ENCODE assay signal across 8 mouse cellular contexts in the genomic region with DNA sequence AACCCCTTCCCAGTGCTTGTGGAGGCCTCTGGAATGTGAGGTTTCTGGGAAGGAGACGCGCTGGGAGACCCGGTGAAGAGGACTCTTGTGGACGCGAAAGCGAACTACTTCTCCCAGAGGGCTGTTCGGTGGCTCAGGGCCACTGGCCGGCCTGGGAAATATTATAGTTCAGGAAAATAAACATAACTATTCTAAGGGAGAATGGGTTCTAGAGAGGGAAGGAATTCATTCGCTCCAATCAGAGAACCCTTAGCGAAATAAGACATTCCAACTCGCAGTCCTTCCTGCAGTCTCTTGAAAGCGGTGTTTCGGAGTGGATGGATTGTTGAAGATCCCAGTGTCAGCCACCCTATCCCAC. TPM values are rescaled to one million over a fixed set of nuclear protein-coding genes. Genes with fewer than 3 reads are reported as not detected.
DNase-seq lines count a peak whose midpoint lies in the region; ATAC-seq and TF ChIP-seq lines count a peak whose summit lies in the region.

No protein-coding gene starts in this region.

- no peak for TF ChIP-seq CTCF in G1E (IDR thresholded peaks at IDR 0.05; ENCODE audit: low read depth, low read length)

- under 1% methylated on average over 13 of the region's 13 CpGs for WGBS in heart, embryonic 11.5 days (ENCODE audit: insufficient replicate concordance)
- WGBS in hindbrain, embryonic 12.5 days, result under 1% methylated on average over 13 of the region's 13 CpGs

- H3K27me3 ChIP-seq in heart, embryonic 11.5 days (ENCODE audit: control insufficient read depth, insufficient read depth, low read length), result no peaks in the 10 kb centered on the region
- no peaks in the 10 kb centered on the region for H3K27me3 ChIP-seq in G1E (ENCODE audit: insufficient read depth, low read length)
- no peaks in the 10 kb centered on the region for H3K27me3 ChIP-seq in hindbrain, embryonic 12.5 days
- no peaks in the 10 kb centered on the region for H3K27me3 ChIP-seq in megakaryocyte, embryonic 14.5 days (replicated peaks)

- peak; percentile 24; the same call in 1 of the 2 replicates for ATAC-seq in heart, embryonic 11.5 days (replicated peaks; ENCODE audit: insufficient number of reproducible peaks, low FRiP score, low TSS enrichment)
- ATAC-seq in G1E (ENCODE audit: extremely low read depth, insufficient number of reproducible peaks, low FRiP score, poor library complexity, severe bottlenecking), result no peak
- peak; percentile 54; the same call in 1 of the 2 replicates for ATAC-seq in hindbrain, embryonic 12.5 days (ENCODE audit: low FRiP score)

- no peak for DNase-seq in heart, postnatal 25 days (ENCODE audit: low spot score)
- DNase-seq in G1E (ENCODE audit: low spot score), result no peak
- DNase-seq in natural killer cell, adult 2 months (ENCODE audit: low spot score in 2 of 2), result no peak
- no peak for DNase-seq in adrenal gland, adult 8-10 months
- DNase-seq in thymus, postnatal 4 days, result no peak

- intact Hi-C loops in heart, postnatal 25 days (cut with DNase I), result no loop called here

- peak overlapping the region; percentile 96 for H3K4me3 ChIP-seq in heart, embryonic 11.5 days (ENCODE audit: low read depth, low read length)
- peak overlapping the region; percentile 83 for H3K4me3 ChIP-seq in G1E (ENCODE audit: low read depth, low read length)
- H3K4me3 ChIP-seq in hindbrain, embryonic 12.5 days, result peak overlapping the region; percentile 57
- peak overlapping the region; percentile 93 for H3K4me3 ChIP-seq in megakaryocyte, embryonic 14.5 days (replicated peaks)

- peak overlapping the region; percentile 100 for H3K27ac ChIP-seq in heart, embryonic 11.5 days (ENCODE audit: low read depth, low read length)
- peak overlapping the region; percentile 99 for H3K27ac ChIP-seq in hindbrain, embryonic 12.5 days

- H3K9ac ChIP-seq in heart, embryonic 11.5 days (ENCODE audit: low read depth, low read length), result peak overlapping the region; percentile 99
- peak overlapping the region; percentile 92 for H3K9ac ChIP-seq in hindbrain, embryonic 12.5 days

- peaks cover 11% of the 10 kb centered on the region for H3K4me1 ChIP-seq in heart, embryonic 11.5 days (ENCODE audit: control insufficient read depth, insufficient read depth, low read length)
- H3K4me1 ChIP-seq in G1E (ENCODE audit: insufficient read depth, low read depth, low read length), result peaks cover 28% of the 10 kb centered on the region
- H3K4me1 ChIP-seq in hindbrain, embryonic 12.5 days, result peaks cover 16% of the 10 kb centered on the region
- H3K4me1 ChIP-seq in megakaryocyte, embryonic 14.5 days, result peaks cover 75% of the 10 kb centered on the region

- no peaks in the 10 kb centered on the region for H3K9me3 ChIP-seq in heart, embryonic 11.5 days (replicated peaks; ENCODE audit: control insufficient read depth, low read length)
- no peaks in the 10 kb centered on the region for H3K9me3 ChIP-seq in G1E (replicated peaks)
- no peaks in the 10 kb centered on the region for H3K9me3 ChIP-seq in hindbrain, embryonic 12.5 days (replicated peaks)
- H3K9me3 ChIP-seq in megakaryocyte, embryonic 14.5 days, result no peaks in the 10 kb centered on the region

- no peaks in the 10 kb centered on the region; the same call in 1 of the 2 replicates for H3K36me3 ChIP-seq in heart, embryonic 11.5 days (ENCODE audit: control insufficient read depth, insufficient read depth, low read length)
- H3K36me3 ChIP-seq in G1E (replicated peaks), result peaks cover 41% of the 10 kb centered on the region
- H3K36me3 ChIP-seq in hindbrain, embryonic 12.5 days, result 0 out of 2 replicates have a peak, but pooled peaks cover 6% of the 10 kb centered on the region
- H3K36me3 ChIP-seq in megakaryocyte, embryonic 14.5 days (replicated peaks; ENCODE audit: low read length), result peaks cover 40% of the 10 kb centered on the region

- peak overlapping the region; percentile 96 for H3K4me2 ChIP-seq in heart, embryonic 11.5 days
- peak overlapping the region; percentile 83 for H3K4me2 ChIP-seq in hindbrain, embryonic 12.5 days (replicated peaks)

RNA-seq across cellular contexts. Expression of a gene that starts 0.7 kb away (rescaled TPM):
- polyA plus RNA-seq in heart, embryonic 11.5 days (2014; fragmentation: Nextera tagmentation; extraction: Ambion mirVana), result 30.3 and 31.3 TPM in 2 replicates
- 10 to 100 TPM; 34.5 to 35.9 TPM for total RNA-seq in heart, postnatal 25 days (2021)
- 18.7 and 20.5 TPM in 2 replicates for total RNA-seq in G1E (2014; fragmentation: Nextera tagmentation)
- total RNA-seq in G1E (2017), result 8.9 and 10.4 TPM in 2 replicates
- 28.1 and 28.5 TPM in 2 replicates for polyA plus RNA-seq in G1E (2012)
- 23.8 and 24.7 TPM in 2 replicates for polyA plus RNA-seq in hindbrain, embryonic 12.5 days (2016; fragmentation: Nextera tagmentation; extraction: Ambion mirVana)
- 68.2 and 87.1 TPM in 2 replicates for polyA plus RNA-seq in megakaryocyte, embryonic 14.5 days (2012; ENCODE audit: insufficient read depth, low replicate concordance)
- total RNA-seq in adrenal gland, adult 8-10 months (2022), result 10 to 100 TPM; 59.3 to 67.0 (median 62.9) TPM
